Mouse (Mus musculus) heart, postnatal 0 days (tissue): ENCODE measurements around the gene Slc35a1. TPM values are rescaled to one million over a fixed set of nuclear protein-coding genes. Genes with fewer than 3 reads are reported as not detected.
"Not testable (repeated sequence)": the region's sequence is repeated elsewhere in the genome, so short reads cannot be mapped to it uniquely, and the experiment has no call there.

Source experiments
- ATAC-seq: fragments of 200-750 bp; cut with Nextera tagmentation; 2 replicates; pipeline ENCODE4 v1.8.0; 2017; ENCODE audit warnings: low read depth, moderate number of reproducible peaks, moderate library complexity; ENCODE audit not compliant: insufficient read depth
- DNase-seq: peaks from one replicate; pipeline ENCODE4 v3.0.0-alpha.2; 2016; ENCODE audit warnings: low spot score
- H3K27ac ChIP-seq: fragments of 300-500 bp; sonication (generic); 2 replicates; pipeline ENCODE4 v1.5.1; 2014; ENCODE audit warnings: low read depth, mild to moderate bottlenecking
- H3K27me3 ChIP-seq: fragments of 300-500 bp; sonication (generic); 2 replicates; pipeline ENCODE4 v1.6.1; 2014; ENCODE audit warnings: low read length, mixed read lengths; ENCODE audit not compliant: control insufficient read depth, insufficient read depth
- H3K36me3 ChIP-seq: fragments of 300-500 bp; sonication (generic); replicated peaks from 2 replicates; pipeline ENCODE4 v1.6.1; 2014; ENCODE audit warnings: low read length, mixed read lengths; ENCODE audit not compliant: control insufficient read depth, insufficient read depth
- H3K4me1 ChIP-seq: fragments of 300-500 bp; sonication (generic); 2 replicates; pipeline ENCODE4 v1.6.1; 2014; ENCODE audit warnings: antibody characterized with exemption; ENCODE audit not compliant: control insufficient read depth, insufficient read depth
- H3K4me2 ChIP-seq: fragments of 300-500 bp; sonication (generic); 2 replicates; pipeline ENCODE4 v1.6.1; 2014; ENCODE audit warnings: low read depth, mild to moderate bottlenecking, low read length, moderate library complexity
- H3K4me3 ChIP-seq: fragments of 300-500 bp; sonication (generic); 2 replicates; pipeline ENCODE4 v1.5.1; 2014; ENCODE audit warnings: low read depth, low read length
- H3K9ac ChIP-seq: fragments of 300-500 bp; sonication (generic); replicated peaks from 2 replicates; pipeline ENCODE4 v1.6.1; 2014; ENCODE audit warnings: low read depth, low read length, mixed read lengths
- H3K9me3 ChIP-seq: fragments of 300-500 bp; sonication (generic); replicated peaks from 2 replicates; pipeline ENCODE4 v1.6.1; 2016; ENCODE audit warnings: low read length; ENCODE audit not compliant: control insufficient read depth
- CTCF ChIP-seq: IDR thresholded peaks from 2 replicates; pipeline ENCODE4 v1.5.1; 2016; ENCODE audit warnings: antibody characterized with exemption, control low read depth, low read depth
- EP300 ChIP-seq: IDR thresholded peaks from 2 replicates; pipeline ENCODE4 v1.6.1; 2016; ENCODE audit warnings: antibody characterized with exemption, low read depth
- WGBS: fragments of 180-500 bp; shearing (Covaris S2); extraction: QIAGEN DNeasy Blood & Tissue Kit; methylation state at CpG from one replicate; pipeline ENCODE4 v1.1.7; 2014; 5-methylcytosine and 5-hydroxymethylcytosine counted together
- polyA plus RNA-seq: library from polyadenylated mRNA; unstranded; fragments of >200 nt; fragmentation: Nextera tagmentation; extraction: Ambion mirVana; gene quantifications from 2 replicates; pipeline ENCODE4 v1.2.1, GENCODE M21; 2015
- total RNA-seq: library from RNA; depleted of rRNA; stranded (reverse); fragments of >200 nt; gene quantifications from 2 replicates; pipeline ENCODE4 v1.2.3, GENCODE M21; 2014; ENCODE audit warnings: low replicate concordance; rRNA removed

The Slc35a1 gene
- total RNA-seq: 29.1 and 30.6 TPM in 2 replicates
- polyA plus RNA-seq: 31.8 and 32.2 TPM in 2 replicates

- Histone ChIP-seq H3K27ac (peak within 1 kb of the TSS; percentile 86), H3K4me2 (peak within 1 kb of the TSS; percentile 75), H3K4me1 (peaks cover 6% of the 10 kb centered on the region; the same call in 1 of the 2 replicates), H3K9ac (peak within 1 kb of the TSS; percentile 89), H3K9me3 (no peaks in the 10 kb centered on the region), H3K4me3 (peak within 1 kb of the TSS; percentile 89), H3K36me3 (0 out of 2 replicates have a peak, but pooled peaks cover 13% of the 10 kb centered on the region), H3K27me3 (no peaks in the 10 kb centered on the region)
- WGBS: 1% methylated on average over 64 of the region's 65 CpGs
- peak; percentile 87 for DNase-seq
- TF ChIP-seq EP300 (no peak), CTCF (no peak)
- peak; percentile 98 for ATAC-seq
Measured at GRCm38 (mm10) chr4:34686874-34687567, at the start of gene Slc35a1. Slc35a1 (minus strand) TSS chr4:34687438.

- H3K36me3 ChIP-seq: no peaks in the 10 kb centered on the region
- 73% methylated on average over 3 of the region's 3 CpGs for WGBS
- no peak for TF ChIP-seq CTCF
- no peak for TF ChIP-seq EP300
- no peaks in the 10 kb centered on the region; the same call in 1 of the 2 replicates for H3K27me3 ChIP-seq
- peaks cover 4% of the 10 kb centered on the region for H3K4me1 ChIP-seq
- no peak overlapping the region for H3K9ac ChIP-seq
- H3K4me2 ChIP-seq: no peak overlapping the region
- no peaks in the 10 kb centered on the region for H3K9me3 ChIP-seq
- ATAC-seq: no peak
- no peak for DNase-seq
- H3K27ac ChIP-seq: no peak overlapping the region
- H3K4me3 ChIP-seq: no peak overlapping the region
Measured at GRCm38 (mm10) chr4:34734461-34734860, 47.2 kb upstream of the Slc35a1 start.

- not testable (repeated sequence) for H3K9ac ChIP-seq, H3K36me3 ChIP-seq, ATAC-seq, H3K4me2 ChIP-seq, H3K4me3 ChIP-seq, H3K9me3 ChIP-seq, DNase-seq, H3K4me1 ChIP-seq, H3K27me3 ChIP-seq, H3K27ac ChIP-seq
- WGBS: 19% methylated on average over 2 of the region's 2 CpGs
- peak; percentile 27 for TF ChIP-seq CTCF
Measured at GRCm38 (mm10) chr4:34733415-34733814, 46.2 kb upstream of the Slc35a1 start.

GRCm38 (mm10) chr4:34729851-34730341, 42.7 kb upstream of the Slc35a1 start, which contains the start of gene Cfap206:
Cfap206 (minus strand) TSS chr4:34730206.
- Histone ChIP-seq H3K27ac (no peak within 1 kb of the TSS), H3K4me3 (peak within 1 kb of the TSS; percentile 51), H3K9ac (peak within 1 kb of the TSS; percentile 13), H3K4me1 (peaks cover 4% of the 10 kb centered on the region), H3K4me2 (peak within 1 kb of the TSS; percentile 84), H3K27me3 (no peaks in the 10 kb centered on the region; the same call in 1 of the 2 replicates), H3K36me3 (no peaks in the 10 kb centered on the region), H3K9me3 (no peaks in the 10 kb centered on the region)
- DNase-seq: peak; percentile 57
- WGBS: 1% methylated on average over 38 of the region's 38 CpGs
- ATAC-seq: peak; percentile 97
- TF ChIP-seq CTCF (no peak), EP300 (no peak)

- not testable (repeated sequence) for H3K27ac ChIP-seq, ATAC-seq, H3K4me1 ChIP-seq, H3K4me2 ChIP-seq, H3K9ac ChIP-seq, DNase-seq, H3K9me3 ChIP-seq, H3K36me3 ChIP-seq, H3K4me3 ChIP-seq, H3K27me3 ChIP-seq
- WGBS: 75% methylated on average over 3 of the region's 3 CpGs
Measured at GRCm38 (mm10) chr4:34725710-34726109, 38.5 kb upstream of the Slc35a1 start.
